Mouse (Mus musculus): Measurements from ENCODE around the gene Vmn2r96. TPM values are rescaled to one million over a fixed set of nuclear protein-coding genes. Genes with fewer than 3 reads are reported as not detected.

Vmn2r96 gene
- polyA plus RNA-seq (2012; rRNA removed) = not detected in 2 replicates

GRCm38 (mm10) chr17:18572851-18573250 lies at the start of gene Vmn2r96:
Gene Vmn2r96, plus strand, starts transcription at chr17:18573151.

Other genes with a start within 250 kb of the Vmn2r96 start
- not detected in 2 replicates for gene Vmn2r95, start 149.1 kb upstream of the Vmn2r96 start, polyA plus RNA-seq (2012; rRNA removed)